Mouse (Mus musculus): Measurements from ENCODE around the gene Sh3pxd2a. TPM values are rescaled to one million over a fixed set of nuclear protein-coding genes. Genes with fewer than 3 reads are reported as not detected.

Gene Sh3pxd2a
- polyA plus RNA-seq, 1 experiment from 2014 or later, result 8.8 TPM

DNA sequence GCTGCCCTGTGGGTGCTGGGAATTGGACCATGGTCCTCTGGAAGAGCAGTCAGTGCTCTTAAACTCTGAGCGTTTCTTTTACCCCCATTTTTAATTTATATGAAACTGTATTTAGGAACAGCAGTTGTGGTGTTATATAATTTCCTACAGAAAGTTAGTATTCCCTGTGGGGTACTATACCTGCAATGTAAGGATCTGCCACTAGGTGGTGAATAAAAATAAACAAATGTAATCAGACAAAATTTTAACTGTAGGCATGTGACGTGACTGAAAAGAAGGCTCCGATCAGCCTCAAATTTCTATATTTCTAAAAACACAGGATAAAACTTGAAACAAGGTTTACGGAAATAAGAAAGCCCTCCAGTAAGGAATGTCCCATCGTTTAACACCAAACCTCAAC lies 81.9 kb downstream of the Sh3pxd2a start:
- H3K9me3 ChIP-seq (ENCODE audit: control insufficient read depth, low read length), result no peaks in the 10 kb centered on the region
- H3K4me2 ChIP-seq (ENCODE audit: low read length), result no peak overlapping the region
- no peak overlapping the region for H3K27ac ChIP-seq (ENCODE audit: low read depth)
- ATAC-seq (replicated peaks; ENCODE audit: low FRiP score, low TSS enrichment, low read depth), result no peak
- H3K36me3 ChIP-seq (ENCODE audit: control insufficient read depth, insufficient read depth, low read length), result no peaks in the 10 kb centered on the region
- no peaks in the 10 kb centered on the region for H3K27me3 ChIP-seq (replicated peaks; ENCODE audit: control insufficient read depth, insufficient read depth, low read length)
- DNase-seq (ENCODE audit: low spot score), result no peak
- peaks cover 8% of the 10 kb centered on the region for H3K4me1 ChIP-seq (replicated peaks; ENCODE audit: control insufficient read depth, insufficient read depth, low read length)
- no peak overlapping the region for H3K9ac ChIP-seq (ENCODE audit: low read length)
- no peak overlapping the region for H3K4me3 ChIP-seq (ENCODE audit: low read depth, low read length)
- 88% methylated on average over 5 of the region's 5 CpGs for WGBS

GRCm38 (mm10) chr19:47381011-47381410 lies 83.2 kb downstream of the Sh3pxd2a start:
- no peak overlapping the region for H3K4me2 ChIP-seq (ENCODE audit: low read length)
- DNase-seq (ENCODE audit: low spot score), result no peak

GRCm38 (mm10) chr19:47379141-47379540 lies 85.1 kb downstream of the Sh3pxd2a start:
- no peak for DNase-seq (ENCODE audit: low spot score)
- Histone ChIP-seq H3K9me3 (ENCODE audit: control insufficient read depth, low read length) (no peaks in the 10 kb centered on the region), H3K4me1 (replicated peaks; ENCODE audit: control insufficient read depth, insufficient read depth, low read length) (no peaks in the 10 kb centered on the region), H3K36me3 (ENCODE audit: control insufficient read depth, insufficient read depth, low read length) (no peaks in the 10 kb centered on the region), H3K27ac (ENCODE audit: low read depth) (no peak overlapping the region), H3K4me2 (ENCODE audit: low read length) (no peak overlapping the region), H3K4me3 (ENCODE audit: low read depth, low read length) (no peak overlapping the region), H3K27me3 (replicated peaks; ENCODE audit: control insufficient read depth, insufficient read depth, low read length) (no peaks in the 10 kb centered on the region), H3K9ac (ENCODE audit: low read length) (no peak overlapping the region)
- ATAC-seq (replicated peaks; ENCODE audit: low FRiP score, low TSS enrichment, low read depth), result no peak
- WGBS, result 80% methylated on average over 5 of the region's 5 CpGs

More at GRCm38 (mm10) chr19:47381011-47381410, 83.2 kb downstream of the Sh3pxd2a start:
- WGBS, result 85% methylated on average over 15 of the region's 15 CpGs
- ATAC-seq (replicated peaks; ENCODE audit: low FRiP score, low TSS enrichment, low read depth), result no peak
- Histone ChIP-seq H3K27me3 (replicated peaks; ENCODE audit: control insufficient read depth, insufficient read depth, low read length) (no peaks in the 10 kb centered on the region), H3K27ac (ENCODE audit: low read depth) (no peak overlapping the region), H3K9me3 (ENCODE audit: control insufficient read depth, low read length) (no peaks in the 10 kb centered on the region), H3K4me1 (replicated peaks; ENCODE audit: control insufficient read depth, insufficient read depth, low read length) (no peaks in the 10 kb centered on the region), H3K9ac (ENCODE audit: low read length) (no peak overlapping the region), H3K36me3 (ENCODE audit: control insufficient read depth, insufficient read depth, low read length) (no peaks in the 10 kb centered on the region), H3K4me3 (ENCODE audit: low read depth, low read length) (no peak overlapping the region)

- Histone ChIP-seq H3K27me3 (replicated peaks; ENCODE audit: control insufficient read depth, insufficient read depth, low read length) (no peaks in the 10 kb centered on the region), H3K36me3 (ENCODE audit: control insufficient read depth, insufficient read depth, low read length) (no peaks in the 10 kb centered on the region; the same call in 1 of the 2 replicates), H3K27ac (ENCODE audit: low read depth) (no peak overlapping the region), H3K4me3 (ENCODE audit: low read depth, low read length) (no peak overlapping the region), H3K4me2 (ENCODE audit: low read length) (no peak overlapping the region), H3K9me3 (ENCODE audit: control insufficient read depth, low read length) (no peaks in the 10 kb centered on the region), H3K9ac (ENCODE audit: low read length) (no peak overlapping the region), H3K4me1 (replicated peaks; ENCODE audit: control insufficient read depth, insufficient read depth, low read length) (peaks cover 5% of the 10 kb centered on the region; the same call in 1 of the 2 replicates)
- DNase-seq (ENCODE audit: low spot score), result no peak
- 90% methylated on average over 8 of the region's 8 CpGs for WGBS
- no peak for ATAC-seq (replicated peaks; ENCODE audit: low FRiP score, low TSS enrichment, low read depth)
Measured at GRCm38 (mm10) chr19:47374916-47375573, 89.2 kb downstream of the Sh3pxd2a start.

DNA sequence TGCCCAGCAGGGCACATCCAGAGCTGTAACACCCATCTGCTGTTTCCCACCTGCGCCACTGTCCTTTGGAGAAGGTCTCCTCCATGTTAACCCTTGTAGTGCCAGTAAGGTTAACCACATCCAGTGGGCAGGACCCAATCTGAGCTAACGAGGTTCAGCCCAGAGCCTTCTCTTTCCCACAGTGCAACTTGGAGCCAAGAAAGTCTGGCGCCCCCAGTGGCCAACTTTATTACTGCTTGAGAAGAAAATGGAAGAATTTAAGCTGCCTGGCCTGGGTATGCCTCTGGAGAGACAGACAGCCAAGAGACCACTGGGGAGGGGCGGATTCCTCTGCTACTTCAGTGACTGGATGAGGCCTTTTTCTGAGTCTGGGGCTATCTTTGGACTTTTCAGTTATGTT lies 89.8 kb downstream of the Sh3pxd2a start:
- Histone ChIP-seq H3K27me3 (replicated peaks; ENCODE audit: control insufficient read depth, insufficient read depth, low read length) (no peaks in the 10 kb centered on the region), H3K4me3 (ENCODE audit: low read depth, low read length) (no peak overlapping the region), H3K27ac (ENCODE audit: low read depth) (no peak overlapping the region), H3K4me1 (replicated peaks; ENCODE audit: control insufficient read depth, insufficient read depth, low read length) (peaks cover 10% of the 10 kb centered on the region; the same call in 1 of the 2 replicates), H3K4me2 (ENCODE audit: low read length) (no peak overlapping the region), H3K9me3 (ENCODE audit: control insufficient read depth, low read length) (no peaks in the 10 kb centered on the region), H3K9ac (ENCODE audit: low read length) (no peak overlapping the region), H3K36me3 (ENCODE audit: control insufficient read depth, insufficient read depth, low read length) (no peaks in the 10 kb centered on the region; the same call in 1 of the 2 replicates)
- 49% methylated on average over 4 of the region's 4 CpGs for WGBS
- ATAC-seq (replicated peaks; ENCODE audit: low FRiP score, low TSS enrichment, low read depth) (no peak; the same call in 1 of the 2 replicates), DNase-seq (ENCODE audit: low spot score) (peak; percentile 91)

DNA sequence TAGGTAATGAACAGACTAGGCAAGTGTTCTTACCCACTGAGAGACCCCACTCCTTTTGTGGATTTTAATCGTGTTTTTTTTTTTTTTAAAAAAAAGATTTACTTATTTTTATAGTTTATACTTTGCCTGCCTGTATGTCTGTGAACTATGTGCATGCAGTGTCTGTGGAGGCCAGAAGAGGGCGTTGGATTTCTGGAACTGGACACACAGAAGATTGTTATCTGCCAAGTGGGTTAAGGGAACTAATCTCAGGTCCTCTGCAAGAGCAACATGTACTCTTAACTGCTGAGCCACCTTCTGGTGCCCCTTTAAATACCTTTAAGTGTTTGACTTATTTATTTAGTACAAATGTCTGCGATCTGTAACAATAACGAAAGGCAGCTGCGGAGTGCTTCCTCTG lies 92.2 kb downstream of the Sh3pxd2a start:
- Histone ChIP-seq H3K4me3 (ENCODE audit: low read depth, low read length) (no peak overlapping the region), H3K4me1 (replicated peaks; ENCODE audit: control insufficient read depth, insufficient read depth, low read length) (peaks cover 10% of the 10 kb centered on the region; the same call in 1 of the 2 replicates), H3K9ac (ENCODE audit: low read length) (no peak overlapping the region), H3K4me2 (ENCODE audit: low read length) (no peak overlapping the region), H3K36me3 (ENCODE audit: control insufficient read depth, insufficient read depth, low read length) (no peaks in the 10 kb centered on the region; the same call in 1 of the 2 replicates), H3K9me3 (ENCODE audit: control insufficient read depth, low read length) (no peaks in the 10 kb centered on the region), H3K27me3 (replicated peaks; ENCODE audit: control insufficient read depth, insufficient read depth, low read length) (no peaks in the 10 kb centered on the region), H3K27ac (ENCODE audit: low read depth) (no peak overlapping the region)
- ATAC-seq (replicated peaks; ENCODE audit: low FRiP score, low TSS enrichment, low read depth), result no peak
- no peak for DNase-seq (ENCODE audit: low spot score)
- WGBS, result 41% methylated on average over 5 of the region's 5 CpGs

DNA sequence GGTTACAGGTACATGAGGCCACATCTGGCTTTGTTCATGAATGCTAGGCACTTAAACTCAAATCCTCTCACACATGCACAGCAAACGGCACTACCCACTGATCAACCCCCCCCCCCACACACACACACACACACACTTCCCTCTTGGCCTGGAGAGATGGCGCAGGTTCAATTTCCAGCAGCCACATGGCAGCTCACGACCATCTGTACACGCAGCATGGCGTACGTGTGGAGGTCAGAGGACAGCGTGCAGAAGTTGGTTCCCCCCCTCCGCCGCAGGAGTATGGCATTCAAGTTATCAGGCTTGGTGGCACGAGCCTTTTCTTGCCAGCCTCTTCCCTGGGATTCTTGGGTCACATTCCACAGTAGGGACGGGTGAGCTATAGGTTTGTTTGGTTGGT lies 92.7 kb downstream of the Sh3pxd2a start:
- Histone ChIP-seq H3K27me3 (replicated peaks; ENCODE audit: control insufficient read depth, insufficient read depth, low read length) (no peaks in the 10 kb centered on the region), H3K4me1 (replicated peaks; ENCODE audit: control insufficient read depth, insufficient read depth, low read length) (peaks cover 10% of the 10 kb centered on the region; the same call in 1 of the 2 replicates), H3K36me3 (ENCODE audit: control insufficient read depth, insufficient read depth, low read length) (no peaks in the 10 kb centered on the region; the same call in 1 of the 2 replicates), H3K27ac (ENCODE audit: low read depth) (no peak overlapping the region), H3K4me2 (ENCODE audit: low read length) (no peak overlapping the region), H3K9ac (ENCODE audit: low read length) (no peak overlapping the region), H3K9me3 (ENCODE audit: control insufficient read depth, low read length) (no peaks in the 10 kb centered on the region), H3K4me3 (ENCODE audit: low read depth, low read length) (no peak overlapping the region)
- ATAC-seq (replicated peaks; ENCODE audit: low FRiP score, low TSS enrichment, low read depth) (no peak), DNase-seq (ENCODE audit: low spot score) (no peak)
- 84% methylated on average over 11 of the region's 11 CpGs for WGBS

GRCm38 (mm10) chr19:47369008-47369407 lies 95.2 kb downstream of the Sh3pxd2a start:
- Histone ChIP-seq H3K4me2 (ENCODE audit: low read length) (no peak overlapping the region), H3K27ac (ENCODE audit: low read depth) (no peak overlapping the region), H3K9ac (ENCODE audit: low read length) (no peak overlapping the region), H3K9me3 (ENCODE audit: control insufficient read depth, low read length) (no peaks in the 10 kb centered on the region), H3K4me1 (replicated peaks; ENCODE audit: control insufficient read depth, insufficient read depth, low read length) (peaks cover 10% of the 10 kb centered on the region; the same call in 1 of the 2 replicates), H3K36me3 (ENCODE audit: control insufficient read depth, insufficient read depth, low read length) (peaks cover 2% of the 10 kb centered on the region; the same call in 1 of the 2 replicates), H3K4me3 (ENCODE audit: low read depth, low read length) (no peak overlapping the region), H3K27me3 (replicated peaks; ENCODE audit: control insufficient read depth, insufficient read depth, low read length) (no peaks in the 10 kb centered on the region)
- ATAC-seq (replicated peaks; ENCODE audit: low FRiP score, low TSS enrichment, low read depth), result no peak
- no peak for DNase-seq (ENCODE audit: low spot score)
- 73% methylated on average over 3 of the region's 3 CpGs for WGBS

All from intestine, embryonic 14.5 days (tissue).